In the genomic region with DNA sequence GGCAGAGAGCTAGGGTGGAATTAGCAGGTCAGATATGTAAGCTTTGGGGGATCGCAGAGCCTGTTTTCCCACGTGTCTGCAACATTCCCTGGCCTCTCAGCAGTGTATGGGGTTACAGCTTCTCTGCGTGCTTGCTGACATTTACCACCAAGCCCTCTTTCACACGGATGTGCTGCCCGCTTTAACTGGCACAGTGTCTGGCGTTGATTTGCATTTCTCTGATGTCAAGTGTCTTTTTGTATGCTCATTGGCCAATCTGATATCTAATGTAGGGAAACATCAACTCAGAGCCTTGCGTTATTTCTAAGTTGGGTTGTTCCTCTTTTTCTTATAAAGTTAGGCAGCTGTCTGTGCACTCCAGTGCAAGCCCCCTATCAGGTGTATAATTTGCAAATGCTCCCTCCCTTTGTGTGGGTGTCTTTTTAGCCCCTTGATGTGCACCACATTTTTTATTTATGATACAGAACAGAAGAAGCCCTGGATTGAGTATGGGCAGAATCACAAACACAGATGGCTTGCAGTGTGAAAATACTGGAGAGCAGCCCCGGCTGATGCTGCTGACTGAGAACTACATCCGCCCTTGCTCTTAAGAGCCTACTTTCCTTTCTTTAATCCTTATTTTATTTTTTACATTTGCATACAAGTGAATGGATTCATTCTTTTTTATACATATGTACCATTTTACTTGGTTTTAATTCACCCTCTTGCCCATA, we compare ENCODE assay signal across 14 mouse cellular contexts.
DNase-seq lines count a peak whose midpoint lies in the region; ATAC-seq and TF ChIP-seq lines count a peak whose summit lies in the region.
"Had no signal": no experiment of that assay in that cellular context is flagged by ENCODE, and none has a peak within 500 bp of the region (broad histone marks: within the 10 kb centered on the region; RNA-seq: fewer than 3 reads in every experiment).

No protein-coding gene starts in this region.

- no peaks in the 10 kb centered on the region for H3K36me3 ChIP-seq in hindbrain, embryonic 12.5 days
- H3K36me3 ChIP-seq in hindbrain, embryonic 11.5 days (ENCODE audit: control insufficient read depth, insufficient read depth, low read length) = no peaks in the 10 kb centered on the region
- no peaks in the 10 kb centered on the region for H3K36me3 ChIP-seq in CH12.LX (replicated peaks in 1 of 2; ENCODE audit: control insufficient read depth in 1 of 2, insufficient read depth in 1 of 2, low read length in 1 of 2)
- H3K36me3 ChIP-seq in forebrain, embryonic 16.5 days (ENCODE audit: control insufficient read depth, insufficient read depth) = no peaks in the 10 kb centered on the region
- H3K36me3 ChIP-seq in midbrain, embryonic 14.5 days (ENCODE audit: control insufficient read depth, insufficient read depth, low read length) = no peaks in the 10 kb centered on the region
- H3K36me3 ChIP-seq: embryonic facial prominence, embryonic 13.5 days; limb, embryonic 15.5 days had no signal

- 0 out of 2 replicates have a peak, but pooled peaks have one; percentile 48 for ATAC-seq in hindbrain, embryonic 12.5 days (ENCODE audit: low FRiP score)
- no peak for ATAC-seq in hindbrain, embryonic 11.5 days (ENCODE audit: low FRiP score)
- peak; percentile 57; the same call in 1 of the 2 replicates for ATAC-seq in forebrain, embryonic 16.5 days
- peak; percentile 66; the same call in 1 of the 2 replicates for ATAC-seq in midbrain, embryonic 14.5 days (ENCODE audit: low FRiP score, low TSS enrichment)

- no peak overlapping the region for H3K27ac ChIP-seq in hindbrain, embryonic 12.5 days
- no peak overlapping the region for H3K27ac ChIP-seq in hindbrain, embryonic 11.5 days (ENCODE audit: low read depth, low read length)
- no peak overlapping the region for H3K27ac ChIP-seq in CH12.LX (ENCODE audit: insufficient read depth, low read depth)
- H3K27ac ChIP-seq in forebrain, embryonic 16.5 days (ENCODE audit: low read length) = peak overlapping the region; percentile 45
- peak overlapping the region; percentile 66 for H3K27ac ChIP-seq in midbrain, embryonic 14.5 days (replicated peaks; ENCODE audit: low read depth, low read length)
- H3K27ac ChIP-seq: embryonic facial prominence, embryonic 13.5 days; limb, embryonic 15.5 days had no signal

- H3K79me2 ChIP-seq in CH12.LX (replicated peaks; ENCODE audit: control insufficient read depth, extremely low read depth, insufficient read depth, poor library complexity, severe bottlenecking) = no peaks in the 10 kb centered on the region

- H3K9me3 ChIP-seq in hindbrain, embryonic 12.5 days (replicated peaks) = no peaks in the 10 kb centered on the region
- no peaks in the 10 kb centered on the region for H3K9me3 ChIP-seq in hindbrain, embryonic 11.5 days (ENCODE audit: control insufficient read depth, low read length)
- H3K9me3 ChIP-seq in CH12.LX (replicated peaks; ENCODE audit: low read length) = peaks cover 5% of the 10 kb centered on the region
- no peaks in the 10 kb centered on the region for H3K9me3 ChIP-seq in forebrain, embryonic 16.5 days (ENCODE audit: control insufficient read depth, low read length)
- no peaks in the 10 kb centered on the region for H3K9me3 ChIP-seq in midbrain, embryonic 14.5 days (ENCODE audit: control insufficient read depth, low read length)
- H3K9me3 ChIP-seq: embryonic facial prominence, embryonic 13.5 days; limb, embryonic 15.5 days had no signal

- H3K9ac ChIP-seq in hindbrain, embryonic 12.5 days = no peak overlapping the region
- H3K9ac ChIP-seq in hindbrain, embryonic 11.5 days (ENCODE audit: low read depth, low read length) = no peak overlapping the region
- no peak overlapping the region for H3K9ac ChIP-seq in CH12.LX (ENCODE audit: insufficient read depth, low read depth)
- no peak overlapping the region; the same call in 1 of the 2 replicates for H3K9ac ChIP-seq in forebrain, embryonic 16.5 days (replicated peaks; ENCODE audit: low read depth, low read length)
- no peak overlapping the region for H3K9ac ChIP-seq in midbrain, embryonic 14.5 days (replicated peaks; ENCODE audit: low read length)
- H3K9ac ChIP-seq: embryonic facial prominence, embryonic 13.5 days; limb, embryonic 15.5 days had no signal

- no peak for TF ChIP-seq RAD21 in CH12.LX (IDR thresholded peaks at IDR 0.05; ENCODE audit: low read depth, low read length)

- in situ Hi-C loops in CH12.LX (cut with MboI; ENCODE audit: low pct_ligation_motif_present, low pct_unique_long_range_greater_than_20kb, low sequenced_read_pairs) = loop anchor here (10.0 kb wide), 1 partner anchor 92 kb away; a partner anchor contains a TSS

- dilution Hi-C loops in CH12.LX (cut with MboI; ENCODE audit: extremely low pct_ligation_motif_present, extremely low pct_unique_long_range_greater_than_20kb, low sequenced_read_pairs) = no loop called here

- peaks cover 3% of the 10 kb centered on the region; the same call in 1 of the 2 replicates for H3K4me1 ChIP-seq in hindbrain, embryonic 12.5 days
- H3K4me1 ChIP-seq in hindbrain, embryonic 11.5 days (replicated peaks; ENCODE audit: control insufficient read depth, insufficient read depth, low read length) = no peaks in the 10 kb centered on the region
- peaks cover 19 to 62% of the 10 kb centered on the region in 2 experiments for H3K4me1 ChIP-seq in CH12.LX (ENCODE audit: control insufficient read depth in 1 of 2, insufficient read depth in 2 of 2)
- H3K4me1 ChIP-seq in forebrain, embryonic 16.5 days (replicated peaks; ENCODE audit: control insufficient read depth, insufficient read depth, low read length) = peaks cover 13% of the 10 kb centered on the region
- H3K4me1 ChIP-seq in midbrain, embryonic 14.5 days (ENCODE audit: control insufficient read depth, insufficient read depth, low read length) = peaks cover 14% of the 10 kb centered on the region
- H3K4me1 ChIP-seq: embryonic facial prominence, embryonic 13.5 days; limb, embryonic 15.5 days had no signal

- no peak for TF ChIP-seq EP300 in CH12.LX (IDR thresholded peaks at IDR 0.05; ENCODE audit: low read length)

- 70% methylated on average over 9 of the region's 9 CpGs for WGBS in hindbrain, embryonic 12.5 days
- 79% methylated on average over 9 of the region's 9 CpGs for WGBS in hindbrain, embryonic 11.5 days
- 25% methylated on average over 9 of the region's 9 CpGs for WGBS in forebrain, embryonic 16.5 days
- WGBS in midbrain, embryonic 14.5 days = 42% methylated on average over 9 of the region's 9 CpGs

- no peak for TF ChIP-seq CTCF in CH12.LX (conservative IDR thresholded peaks at IDR 0.05 in 1 of 2, IDR thresholded peaks at IDR 0.05 in 1 of 2; ENCODE audit: low read depth in 2 of 2, low read length in 2 of 2)

- no peak for DNase-seq in hindbrain, embryonic 11.5 days (ENCODE audit: low spot score)
- DNase-seq in CH12.LX (ENCODE audit: extremely low read depth) = peak; percentile 73
- DNase-seq in midbrain, embryonic 14.5 days = peak; percentile 65
- DNase-seq in frontal cortex, postnatal 10 days (ENCODE audit: low spot score in 2 of 2) = no peak
- DNase-seq in spleen, adult 12 weeks (ENCODE audit: low spot score) = no peak
- no peak for DNase-seq in kidney, postnatal 10 days
- DNase-seq: adrenal gland, postnatal 14 days; cerebellum, postnatal 36 days; kidney, adult 8-10 months; lung, adult 2 months had no signal

- no peak overlapping the region for H3K4me2 ChIP-seq in hindbrain, embryonic 12.5 days (replicated peaks)
- no peak overlapping the region for H3K4me2 ChIP-seq in hindbrain, embryonic 11.5 days (replicated peaks; ENCODE audit: low read depth, low read length)
- no peak overlapping the region for H3K4me2 ChIP-seq in CH12.LX (ENCODE audit: insufficient read depth, low read depth, poor library complexity, severe bottlenecking)
- H3K4me2 ChIP-seq in forebrain, embryonic 16.5 days (ENCODE audit: low read length) = peak overlapping the region; percentile 34
- H3K4me2 ChIP-seq in midbrain, embryonic 14.5 days (ENCODE audit: low read length) = no peak overlapping the region
- H3K4me2 ChIP-seq: embryonic facial prominence, embryonic 13.5 days; limb, embryonic 15.5 days had no signal

- TF ChIP-seq POLR2A in CH12.LX (IDR thresholded peaks at IDR 0.05; ENCODE audit: low read depth, low read length) = no peak

- H3K4me3 ChIP-seq in hindbrain, embryonic 12.5 days = no peak overlapping the region
- no peak overlapping the region for H3K4me3 ChIP-seq in hindbrain, embryonic 11.5 days (ENCODE audit: low read depth, low read length)
- no peak overlapping the region for H3K4me3 ChIP-seq in CH12.LX (replicated peaks in 1 of 3; ENCODE audit: low read depth in 2 of 3, low read length in 2 of 3, poor library complexity in 1 of 3)
- no peak overlapping the region for H3K4me3 ChIP-seq in forebrain, embryonic 16.5 days (replicated peaks; ENCODE audit: low read length)
- H3K4me3 ChIP-seq in midbrain, embryonic 14.5 days (replicated peaks; ENCODE audit: low read depth, low read length) = no peak overlapping the region
- H3K4me3 ChIP-seq: embryonic facial prominence, embryonic 13.5 days; limb, embryonic 15.5 days had no signal

- H3K27me3 ChIP-seq in hindbrain, embryonic 12.5 days = no peaks in the 10 kb centered on the region
- H3K27me3 ChIP-seq in hindbrain, embryonic 11.5 days (ENCODE audit: control insufficient read depth, insufficient read depth, low read length) = no peaks in the 10 kb centered on the region
- no peaks in the 10 kb centered on the region for H3K27me3 ChIP-seq in CH12.LX (replicated peaks)
- H3K27me3 ChIP-seq in forebrain, embryonic 16.5 days (replicated peaks; ENCODE audit: control insufficient read depth, insufficient read depth, low read length) = no peaks in the 10 kb centered on the region
- H3K27me3 ChIP-seq in midbrain, embryonic 14.5 days (ENCODE audit: control insufficient read depth, insufficient read depth, low read length) = no peaks in the 10 kb centered on the region
- H3K27me3 ChIP-seq: embryonic facial prominence, embryonic 13.5 days; limb, embryonic 15.5 days had no signal

TF ChIP-seq in CH12.LX, 34 proteins besides CTCF, POLR2A, EP300 and RAD21:
- TF ChIP-seq NELFE (IDR thresholded peaks at IDR 0.05; ENCODE audit: low read depth, low read length) = no peak
- no peak for TF ChIP-seq PAX5 (IDR thresholded peaks at IDR 0.05; ENCODE audit: low read length)
- TF ChIP-seq NRF1 (IDR thresholded peaks at IDR 0.05; ENCODE audit: low read depth, low read length) = no peak
TF ChIP-seq in CH12.LX: peak in this region for 0.

Comparison
In these comparisons a context has a peak if more than half of its experiments do, and no peak if none do; other contexts are left out.
1. H3K27ac ChIP-seq: peak in forebrain, embryonic 16.5 days (single experiment) and midbrain, embryonic 14.5 days (single experiment); none in hindbrain, embryonic 12.5 days (single experiment), hindbrain, embryonic 11.5 days (single experiment) and CH12.LX (single experiment).
2. DNase-seq: peak in CH12.LX (single experiment) and midbrain, embryonic 14.5 days (single experiment); none in hindbrain, embryonic 11.5 days (single experiment), frontal cortex, postnatal 10 days (0 of 2), spleen, adult 12 weeks (single experiment) and kidney, postnatal 10 days (single experiment).